Mouse (Mus musculus) fibroblast of lung, adult 2 months (primary cell): ENCODE data around the gene Ccdc77.
"Not testable (repeated sequence)": the region's sequence is repeated elsewhere in the genome, so short reads cannot be mapped to it uniquely, and the experiment has no call there.

Experiments
- DNase-seq: peaks from one replicate; pipeline ENCODE4 v3.0.0-alpha.2; 2011; ENCODE audit warnings: low read depth

Gene Ccdc77

GRCm38 (mm10) chr6:120309787-120310186, 54.4 kb downstream of the Ccdc77 start:
- no peak for DNase-seq

DNA sequence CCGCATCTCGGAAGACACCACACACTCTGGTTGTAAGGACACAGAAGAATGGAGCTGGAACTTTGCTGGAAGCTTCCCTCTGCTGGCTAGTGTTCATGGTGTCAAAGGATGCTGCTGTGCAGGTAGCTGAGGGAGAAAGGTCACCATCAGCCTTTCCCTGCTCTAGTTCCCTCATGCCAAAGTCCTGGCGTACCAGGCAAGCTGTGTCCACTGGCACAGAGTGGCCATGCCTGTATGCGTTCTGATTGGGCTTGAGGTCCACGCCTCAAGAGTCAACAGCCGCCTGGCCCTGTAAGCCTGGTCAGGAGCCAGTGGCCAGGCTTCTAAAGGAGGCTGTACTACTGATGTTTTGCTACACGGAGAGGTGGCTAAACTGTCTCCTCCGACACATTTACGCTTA, 54.8 kb downstream of the Ccdc77 start:
- DNase-seq = no peak

DNA sequence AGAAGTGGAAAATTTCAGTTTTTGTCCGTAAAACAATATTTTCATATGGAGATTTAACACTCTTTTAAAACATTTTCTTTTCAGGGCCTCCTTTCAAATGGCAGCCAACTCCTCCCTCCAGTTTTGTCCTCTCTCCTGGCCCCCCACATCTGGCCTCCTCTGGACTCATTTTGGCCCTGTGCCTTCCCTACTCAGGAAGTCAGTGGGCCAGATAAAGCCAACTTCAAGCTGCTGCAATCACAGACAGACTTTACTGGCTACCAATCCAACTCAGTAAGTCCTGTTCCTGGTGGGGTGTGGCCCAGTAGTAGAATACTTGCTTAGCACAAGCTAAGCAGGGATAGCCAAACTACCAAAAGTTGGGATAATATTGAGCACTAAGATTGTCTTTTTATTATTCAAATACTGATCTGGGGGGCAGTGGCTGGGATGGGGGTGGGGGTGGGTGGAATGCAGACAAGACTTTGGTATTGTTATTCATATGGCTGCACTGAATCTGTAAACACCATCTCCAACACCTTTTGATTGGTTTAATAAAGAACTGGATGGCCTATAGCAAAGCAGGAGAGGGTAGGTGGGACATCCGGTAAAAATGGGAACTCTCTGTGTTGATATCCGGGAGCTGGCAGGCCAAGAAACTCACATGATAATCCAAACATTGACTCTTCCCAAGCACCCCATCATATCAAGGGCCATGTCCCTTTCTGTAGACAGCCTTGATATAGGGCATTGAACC, 57.1 kb downstream of the Ccdc77 start:
- DNase-seq = no peak

DNA sequence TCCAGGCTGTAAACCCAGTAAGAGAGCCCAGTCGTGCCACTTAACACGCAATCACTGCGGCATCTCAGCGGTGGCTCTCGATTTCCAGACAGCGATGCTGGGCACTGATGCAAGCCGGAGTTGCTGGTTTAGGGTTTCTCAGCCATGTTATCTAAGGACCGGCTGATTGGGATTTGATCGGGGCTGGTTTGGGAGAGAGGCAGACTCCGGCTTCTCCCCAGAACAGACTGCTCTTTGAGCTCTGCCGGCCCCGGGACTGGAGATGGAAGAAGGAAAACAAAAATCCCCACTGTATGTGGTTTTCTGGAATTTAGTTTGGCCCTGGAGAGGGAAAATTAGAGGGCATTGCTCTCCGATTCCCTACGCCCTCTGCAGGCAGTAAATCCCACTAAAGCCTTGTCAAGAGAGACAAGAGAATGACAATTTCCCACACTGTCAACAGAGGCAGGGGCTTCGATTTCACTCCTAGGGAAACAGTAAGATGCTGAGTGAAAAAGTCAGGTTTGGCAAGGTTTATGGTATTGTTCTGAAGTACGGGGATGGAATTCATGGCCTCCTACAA, 61.3 kb downstream of the Ccdc77 start:
- peak; percentile 69 for DNase-seq

DNA sequence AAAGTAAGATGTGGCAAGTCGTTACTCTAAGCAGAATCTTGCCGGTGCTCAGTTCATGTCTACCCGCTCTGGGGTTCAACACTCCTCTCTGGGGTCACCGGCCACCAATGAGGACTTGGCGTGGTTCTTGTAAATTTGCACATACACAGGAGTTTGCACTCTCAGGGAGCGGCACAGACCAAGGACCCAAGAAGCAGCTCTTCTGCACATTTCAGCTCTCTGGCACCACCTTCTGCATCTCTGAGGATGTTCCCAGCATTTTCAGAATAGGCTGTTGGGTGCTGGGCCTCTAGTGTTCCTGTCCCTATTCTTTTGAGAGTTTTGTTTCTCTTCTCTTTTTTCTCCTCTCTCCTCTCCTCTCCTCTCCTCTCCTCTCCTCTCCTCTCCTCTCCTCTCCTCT, 63.0 kb downstream of the Ccdc77 start:
- no peak for DNase-seq

- DNase-seq = not testable (repeated sequence)
These were observed 67.6 kb downstream of the Ccdc77 start for GRCm38 (mm10) chr6:120296589-120296988.

DNA sequence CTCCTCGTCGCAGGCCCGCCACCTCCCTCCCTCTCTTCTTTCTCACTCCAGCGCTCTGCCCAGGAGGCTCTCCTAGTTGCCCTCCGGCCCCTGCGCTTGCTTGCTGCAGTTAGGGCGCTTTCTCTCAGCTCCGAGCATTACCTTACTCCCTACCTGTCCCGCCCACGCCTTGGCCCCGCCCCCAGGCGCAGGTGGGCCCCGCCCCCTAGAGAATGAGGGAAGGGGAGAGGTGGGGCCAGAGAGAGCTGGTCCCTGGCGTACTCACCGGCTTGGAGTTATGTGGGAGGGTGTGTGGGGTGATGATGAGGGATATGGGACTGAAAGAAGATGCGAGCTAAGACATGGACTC, 69.4 kb downstream of the Ccdc77 start:
- DNase-seq = no peak

DNA sequence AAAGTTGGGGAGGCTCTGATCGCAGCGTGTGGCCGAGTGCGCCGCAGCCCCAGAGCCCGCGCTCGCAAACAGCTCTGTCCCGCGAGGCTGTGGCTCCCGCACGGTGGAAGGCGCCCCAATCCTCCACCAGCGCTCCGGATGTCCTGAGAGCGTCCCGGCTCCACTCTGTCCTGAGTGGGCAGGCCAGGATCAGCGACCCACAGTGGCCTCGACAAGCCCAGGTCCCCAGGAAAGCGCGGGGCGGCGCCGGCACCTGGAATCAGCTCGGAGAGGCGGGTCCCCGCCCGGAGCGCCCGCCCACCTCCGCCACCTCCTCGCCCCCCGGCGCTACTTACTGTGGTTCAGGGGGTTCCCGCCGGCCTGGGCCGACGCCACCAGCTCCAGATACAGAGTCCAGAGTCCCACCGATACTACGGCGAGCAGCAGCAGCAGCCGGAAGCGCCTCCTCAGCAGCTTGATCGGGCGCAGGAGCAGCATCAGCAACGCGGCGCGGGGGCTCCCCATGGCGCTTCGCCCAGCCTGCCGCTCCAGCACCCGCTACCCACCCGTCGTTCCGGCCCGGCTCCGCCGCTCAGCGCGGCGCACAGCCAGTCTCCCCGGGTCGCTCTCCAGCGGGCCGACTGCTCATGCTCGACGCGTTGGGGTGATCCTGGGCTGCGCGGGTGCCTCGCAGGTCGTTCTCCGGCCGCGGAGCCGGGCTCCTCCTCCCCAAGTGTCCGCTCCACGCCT, 70.0 kb downstream of the Ccdc77 start, which contains the start of the genes D330020A13Rik and B4galnt3:
Gene D330020A13Rik (plus strand): TSS at position 309 of the 729 bp plus-strand sequence.
Gene B4galnt3 (minus strand): TSS at position 504 of the 729 bp plus-strand sequence.
- DNase-seq = no peak

- DNase-seq = no peak
These were observed 72.7 kb downstream of the Ccdc77 start for GRCm38 (mm10) chr6:120291396-120292009.

DNA sequence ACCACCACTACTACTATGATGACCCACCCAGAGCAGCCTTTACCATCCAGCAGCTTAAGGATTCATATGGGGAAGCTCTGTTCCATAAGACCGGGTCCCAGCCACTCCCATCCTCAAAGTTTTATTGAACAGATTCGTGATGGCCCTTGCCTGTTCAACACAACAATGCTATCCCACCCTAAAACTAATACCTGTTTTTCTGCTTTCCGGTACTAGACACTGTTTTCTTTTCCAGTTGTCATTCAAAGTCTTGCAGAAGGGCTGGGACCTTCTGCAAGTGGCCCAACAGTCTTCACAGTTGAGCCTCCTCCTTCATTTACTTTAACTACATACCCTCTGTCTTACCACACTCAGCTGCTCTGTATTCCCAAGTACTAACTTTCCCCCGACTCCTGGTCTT, 74.7 kb downstream of the Ccdc77 start:
- no peak for DNase-seq

DNA sequence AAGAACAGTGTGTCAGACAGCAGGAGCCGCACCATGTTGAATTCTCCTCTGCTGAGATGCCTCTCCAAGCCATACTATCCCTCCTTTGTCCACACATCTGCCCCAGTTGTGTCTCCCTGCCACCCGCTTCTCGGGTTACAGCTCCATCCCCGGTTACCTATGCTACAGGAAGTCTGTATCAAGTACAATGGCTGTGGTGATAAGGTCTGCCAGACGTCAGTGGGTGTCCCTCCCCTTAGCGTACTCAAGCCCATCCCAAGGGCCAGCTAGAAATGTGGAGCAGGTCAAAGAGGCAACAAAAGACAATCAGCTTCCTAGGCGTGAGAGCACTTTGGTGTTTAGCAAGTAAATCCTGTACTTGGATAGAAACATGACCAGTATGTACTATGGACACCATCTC, 75.6 kb downstream of the Ccdc77 start:
- DNase-seq = no peak

DNA sequence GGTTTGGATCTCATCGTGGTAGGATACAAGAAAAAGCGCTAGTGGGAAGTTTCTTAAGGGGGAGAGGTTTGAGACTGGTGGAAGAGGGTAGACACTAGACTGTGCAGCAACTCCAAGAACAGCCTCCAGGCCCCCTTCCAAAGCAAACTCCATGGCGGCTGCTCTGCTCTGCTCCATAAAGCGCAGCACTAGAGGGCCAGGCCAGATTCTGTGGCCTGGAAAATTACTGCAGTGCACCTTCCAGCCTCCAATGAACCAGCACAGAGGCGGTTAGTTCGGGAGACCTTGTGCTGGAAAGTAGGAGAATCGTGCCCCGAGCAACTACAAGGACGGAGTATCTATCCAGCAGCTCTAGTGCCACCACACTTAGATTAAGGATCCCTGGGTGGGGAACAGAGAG, 76.9 kb downstream of the Ccdc77 start:
- DNase-seq = no peak

GRCm38 (mm10) chr6:120276874-120277449, 87.2 kb downstream of the Ccdc77 start:
- DNase-seq = no peak

DNA sequence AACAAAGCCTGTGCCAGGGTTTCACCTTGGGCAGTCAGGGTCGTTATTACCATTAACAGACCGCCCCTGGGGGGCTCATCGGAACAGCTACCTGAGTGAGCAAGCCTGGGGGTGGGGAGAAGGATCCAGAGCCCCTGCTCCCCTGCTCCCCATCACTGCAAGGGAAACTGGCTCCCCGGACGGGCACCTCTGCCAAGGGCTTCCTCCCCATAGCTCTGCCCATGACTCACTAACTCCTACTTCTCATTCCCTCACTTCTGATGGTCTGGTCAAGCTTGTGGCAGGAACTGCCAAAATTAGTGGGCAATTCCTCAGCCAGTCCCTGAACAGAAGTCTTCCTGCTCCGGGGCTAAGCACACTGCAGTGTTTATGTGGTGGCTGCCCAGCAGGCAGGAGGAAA, 88.9 kb downstream of the Ccdc77 start:
- peak; percentile 78 for DNase-seq

- DNase-seq = peak; percentile 37
These were observed 89.3 kb downstream of the Ccdc77 start for GRCm38 (mm10) chr6:120274887-120275286.
